Mouse (Mus musculus): Measurements from ENCODE around the gene Tnfrsf19.

Gene Tnfrsf19

GRCm38 (mm10) chr14:60975736-60976135, 70.6 kb downstream of the Tnfrsf19 start:
- Histone ChIP-seq H3K36me3 (ENCODE audit: insufficient read depth, low read length) (peaks cover 30% of the 10 kb centered on the region), H3K9me3 (ENCODE audit: low read length) (peaks cover 31% of the 10 kb centered on the region), H3K27me3 (ENCODE audit: insufficient read depth, low read length) (no peaks in the 10 kb centered on the region), H3K4me3 (replicated peaks; ENCODE audit: low read length) (peak overlapping the region; percentile 4; the same call in 1 of the 2 replicates), H3K4me1 (replicated peaks; ENCODE audit: low read depth, low read length) (peaks cover 20% of the 10 kb centered on the region)
- TF ChIP-seq POU5F1 (IDR thresholded peaks at IDR 0.05; ENCODE audit: borderline replicate concordance, low read length) = no peak
- TF ChIP-seq CTCF (conservative IDR thresholded peaks at IDR 0.05; ENCODE audit: low read length) = no peak
- TF ChIP-seq NANOG (IDR thresholded peaks at IDR 0.05; ENCODE audit: borderline replicate concordance, low read length) = no peak

GRCm38 (mm10) chr14:60970961-60971360, 75.3 kb downstream of the Tnfrsf19 start:
- Histone ChIP-seq H3K9me3 (ENCODE audit: low read length) (no peaks in the 10 kb centered on the region), H3K4me3 (replicated peaks; ENCODE audit: low read length) (no peak overlapping the region), H3K36me3 (ENCODE audit: insufficient read depth, low read length) (peaks cover 34% of the 10 kb centered on the region), H3K27me3 (ENCODE audit: insufficient read depth, low read length) (no peaks in the 10 kb centered on the region), H3K4me1 (replicated peaks; ENCODE audit: low read depth, low read length) (peaks cover 14% of the 10 kb centered on the region)
- TF ChIP-seq POU5F1 (IDR thresholded peaks at IDR 0.05; ENCODE audit: borderline replicate concordance, low read length) (no peak), NANOG (IDR thresholded peaks at IDR 0.05; ENCODE audit: borderline replicate concordance, low read length) (no peak), CTCF (conservative IDR thresholded peaks at IDR 0.05; ENCODE audit: low read length) (no peak)

GRCm38 (mm10) chr14:60966061-60966460, 80.2 kb downstream of the Tnfrsf19 start:
- no peak overlapping the region for H3K4me3 ChIP-seq (replicated peaks; ENCODE audit: low read length)
- TF ChIP-seq NANOG (IDR thresholded peaks at IDR 0.05; ENCODE audit: borderline replicate concordance, low read length) (no peak), CTCF (conservative IDR thresholded peaks at IDR 0.05; ENCODE audit: low read length) (no peak), POU5F1 (IDR thresholded peaks at IDR 0.05; ENCODE audit: borderline replicate concordance, low read length) (no peak)
- H3K9me3 ChIP-seq (ENCODE audit: low read length) = no peaks in the 10 kb centered on the region
- no peaks in the 10 kb centered on the region for H3K27me3 ChIP-seq (ENCODE audit: insufficient read depth, low read length)
- H3K4me1 ChIP-seq (replicated peaks; ENCODE audit: low read depth, low read length) = peaks cover 7% of the 10 kb centered on the region; the same call in 1 of the 2 replicates
- peaks cover 20% of the 10 kb centered on the region; the same call in 1 of the 2 replicates for H3K36me3 ChIP-seq (ENCODE audit: insufficient read depth, low read length)

DNA sequence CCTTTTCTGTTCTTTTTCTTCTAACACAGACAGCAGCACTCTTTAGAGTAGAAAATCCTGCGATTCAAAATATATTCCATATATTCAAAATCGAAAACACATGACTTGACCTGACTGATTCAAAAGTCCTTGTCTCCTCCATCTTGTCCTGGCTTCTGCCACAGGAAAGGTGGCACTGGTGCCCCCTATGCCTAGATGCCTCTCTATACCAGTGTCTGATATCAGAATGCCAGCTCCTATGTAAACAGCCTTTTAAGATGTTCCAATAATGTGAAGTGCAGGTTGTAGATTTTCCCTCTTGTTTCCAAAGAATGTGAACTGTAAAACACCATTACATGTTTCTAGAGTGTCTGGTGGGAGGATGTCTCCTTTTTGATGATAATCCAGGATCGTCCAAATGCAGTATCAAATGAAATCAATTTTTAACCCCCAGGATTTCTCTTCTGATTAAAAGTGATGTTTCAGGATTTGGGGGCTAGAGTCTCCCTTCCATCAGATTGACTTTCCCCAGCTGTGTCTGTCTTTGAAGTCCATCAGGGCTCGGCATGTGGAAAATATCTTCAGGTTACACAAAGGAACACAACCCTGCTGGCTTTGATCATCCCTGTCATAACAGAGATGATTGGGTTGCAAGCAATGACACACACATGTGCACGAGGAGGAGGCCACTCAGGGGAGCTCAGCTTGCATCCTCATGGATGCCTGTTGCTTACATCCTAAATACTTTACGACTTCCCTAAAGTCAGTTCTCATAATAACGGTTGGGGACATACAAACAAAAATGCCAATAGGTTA, 82.1 kb downstream of the Tnfrsf19 start:
- Histone ChIP-seq H3K9me3 (ENCODE audit: low read length) (peaks cover 3% of the 10 kb centered on the region; the same call in 1 of the 2 replicates), H3K27me3 (ENCODE audit: insufficient read depth, low read length) (no peaks in the 10 kb centered on the region), H3K36me3 (ENCODE audit: insufficient read depth, low read length) (peaks cover 14% of the 10 kb centered on the region; the same call in 1 of the 2 replicates), H3K4me3 (replicated peaks; ENCODE audit: low read length) (no peak overlapping the region), H3K4me1 (replicated peaks; ENCODE audit: low read depth, low read length) (peaks cover 13% of the 10 kb centered on the region; the same call in 1 of the 2 replicates)
- TF ChIP-seq POU5F1 (IDR thresholded peaks at IDR 0.05; ENCODE audit: borderline replicate concordance, low read length) = no peak
- TF ChIP-seq CTCF (conservative IDR thresholded peaks at IDR 0.05; ENCODE audit: low read length) = no peak
- TF ChIP-seq NANOG (IDR thresholded peaks at IDR 0.05; ENCODE audit: borderline replicate concordance, low read length) = no peak

- TF ChIP-seq CTCF (conservative IDR thresholded peaks at IDR 0.05; ENCODE audit: low read length) (no peak), POU5F1 (IDR thresholded peaks at IDR 0.05; ENCODE audit: borderline replicate concordance, low read length) (0 out of 2 replicates have a peak, but pooled peaks have one; percentile 47), NANOG (IDR thresholded peaks at IDR 0.05; ENCODE audit: borderline replicate concordance, low read length) (peak; percentile 99)
- Histone ChIP-seq H3K4me3 (replicated peaks; ENCODE audit: low read length) (no peak overlapping the region), H3K4me1 (replicated peaks; ENCODE audit: low read depth, low read length) (peaks cover 24% of the 10 kb centered on the region), H3K9me3 (ENCODE audit: low read length) (peaks cover 14% of the 10 kb centered on the region), H3K27me3 (ENCODE audit: insufficient read depth, low read length) (no peaks in the 10 kb centered on the region), H3K36me3 (ENCODE audit: insufficient read depth, low read length) (0 out of 2 replicates have a peak, but pooled peaks cover 3% of the 10 kb centered on the region)
These were observed 88.6 kb downstream of the Tnfrsf19 start for GRCm38 (mm10) chr14:60957611-60958157.

GRCm38 (mm10) chr14:60937481-60938039, 108.7 kb downstream of the Tnfrsf19 start:
- Histone ChIP-seq H3K4me3 (replicated peaks; ENCODE audit: low read length) (no peak overlapping the region), H3K36me3 (ENCODE audit: insufficient read depth, low read length) (no peaks in the 10 kb centered on the region), H3K9me3 (ENCODE audit: low read length) (no peaks in the 10 kb centered on the region), H3K27me3 (ENCODE audit: insufficient read depth, low read length) (no peaks in the 10 kb centered on the region), H3K4me1 (replicated peaks; ENCODE audit: low read depth, low read length) (no peaks in the 10 kb centered on the region; the same call in 1 of the 2 replicates)
- TF ChIP-seq CTCF (conservative IDR thresholded peaks at IDR 0.05; ENCODE audit: low read length) = no peak
- TF ChIP-seq NANOG (IDR thresholded peaks at IDR 0.05; ENCODE audit: borderline replicate concordance, low read length) = no peak
- TF ChIP-seq POU5F1 (IDR thresholded peaks at IDR 0.05; ENCODE audit: borderline replicate concordance, low read length) = no peak

DNA sequence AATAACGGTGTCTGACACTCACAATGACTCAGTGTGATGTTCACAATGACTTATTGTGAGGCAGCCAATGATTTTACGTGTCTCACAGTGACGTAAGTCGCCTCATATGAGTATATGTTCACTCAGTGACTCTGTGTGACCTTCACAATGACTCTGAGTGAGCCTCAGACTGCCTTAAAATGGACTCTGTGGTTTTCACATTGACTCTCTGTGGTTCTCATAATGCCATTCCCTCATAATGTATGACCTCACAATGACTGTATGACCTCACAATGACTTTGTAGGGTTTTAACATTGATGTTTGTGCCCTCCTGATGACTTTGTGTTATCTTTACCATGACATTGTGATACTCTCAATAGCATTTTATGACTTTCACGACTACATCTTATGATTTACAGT, 110.6 kb downstream of the Tnfrsf19 start:
- Histone ChIP-seq H3K9me3 (ENCODE audit: low read length) (no peaks in the 10 kb centered on the region), H3K4me1 (replicated peaks; ENCODE audit: low read depth, low read length) (no peaks in the 10 kb centered on the region; the same call in 1 of the 2 replicates), H3K36me3 (ENCODE audit: insufficient read depth, low read length) (no peaks in the 10 kb centered on the region), H3K4me3 (replicated peaks; ENCODE audit: low read length) (no peak overlapping the region), H3K27me3 (ENCODE audit: insufficient read depth, low read length) (no peaks in the 10 kb centered on the region)
- TF ChIP-seq NANOG (IDR thresholded peaks at IDR 0.05; ENCODE audit: borderline replicate concordance, low read length) = no peak
- TF ChIP-seq CTCF (conservative IDR thresholded peaks at IDR 0.05; ENCODE audit: low read length) = no peak
- TF ChIP-seq POU5F1 (IDR thresholded peaks at IDR 0.05; ENCODE audit: borderline replicate concordance, low read length) = no peak

GRCm38 (mm10) chr14:60926011-60926410, 120.3 kb downstream of the Tnfrsf19 start:
- TF ChIP-seq NANOG (IDR thresholded peaks at IDR 0.05; ENCODE audit: borderline replicate concordance, low read length) (peak; percentile 32; the same call in 1 of the 2 replicates), POU5F1 (IDR thresholded peaks at IDR 0.05; ENCODE audit: borderline replicate concordance, low read length) (no peak)
- Histone ChIP-seq H3K27me3 (ENCODE audit: insufficient read depth, low read length) (no peaks in the 10 kb centered on the region), H3K4me3 (replicated peaks; ENCODE audit: low read length) (no peak overlapping the region), H3K36me3 (ENCODE audit: insufficient read depth, low read length) (no peaks in the 10 kb centered on the region), H3K4me1 (replicated peaks; ENCODE audit: low read depth, low read length) (peaks cover 11% of the 10 kb centered on the region), H3K9me3 (ENCODE audit: low read length) (no peaks in the 10 kb centered on the region)

All from E14TG2a.4 (cell line).